Mouse (Mus musculus): ENCODE results near the gene Veph1.

- no peak for TF ChIP-seq CTCF (conservative IDR thresholded peaks at IDR 0.05; ENCODE audit: insufficient read depth, insufficient read length, low read depth, low read length)
- TF ChIP-seq POLR2A (IDR thresholded peaks at IDR 0.05; ENCODE audit: low read depth, low read length) = no peak
These were observed 33.4 kb downstream of the Veph1 start for GRCm38 (mm10) chr3:66263270-66263669.
